Mouse (Mus musculus): ENCODE measurements around the gene Tarm1. TPM values are rescaled to one million over a fixed set of nuclear protein-coding genes. Genes with fewer than 3 reads are reported as not detected.

Tarm1 gene
- polyA plus RNA-seq, 1 experiment from 2014 or later, result not detected

- Histone ChIP-seq H3K4me1 (ENCODE audit: control insufficient read depth, insufficient read depth, low read length) (no peaks in the 10 kb centered on the region), H3K36me3 (ENCODE audit: control insufficient read depth, insufficient read depth, low read length) (no peaks in the 10 kb centered on the region), H3K27me3 (ENCODE audit: control insufficient read depth, insufficient read depth, low read length) (no peaks in the 10 kb centered on the region), H3K4me2 (ENCODE audit: low read depth, low read length) (no peak overlapping the region), H3K27ac (ENCODE audit: low read depth, low read length) (no peak overlapping the region), H3K4me3 (ENCODE audit: low read depth, low read length) (no peak overlapping the region), H3K9me3 (ENCODE audit: control insufficient read depth, low read length) (no peaks in the 10 kb centered on the region), H3K9ac (replicated peaks; ENCODE audit: low read depth, low read length) (no peak overlapping the region)
- no peak for ATAC-seq (ENCODE audit: low read depth)
- WGBS, result 80% methylated on average over 4 of the region's 4 CpGs
These were observed 55.4 kb downstream of the Tarm1 start for GRCm38 (mm10) chr7:3447026-3447425.

GRCm38 (mm10) chr7:3446584-3446983 is 55.8 kb downstream of the Tarm1 start:
- Histone ChIP-seq H3K9me3 (ENCODE audit: control insufficient read depth, low read length) (no peaks in the 10 kb centered on the region), H3K9ac (replicated peaks; ENCODE audit: low read depth, low read length) (no peak overlapping the region), H3K27ac (ENCODE audit: low read depth, low read length) (no peak overlapping the region), H3K4me3 (ENCODE audit: low read depth, low read length) (no peak overlapping the region), H3K4me2 (ENCODE audit: low read depth, low read length) (no peak overlapping the region), H3K36me3 (ENCODE audit: control insufficient read depth, insufficient read depth, low read length) (no peaks in the 10 kb centered on the region), H3K4me1 (ENCODE audit: control insufficient read depth, insufficient read depth, low read length) (no peaks in the 10 kb centered on the region), H3K27me3 (ENCODE audit: control insufficient read depth, insufficient read depth, low read length) (no peaks in the 10 kb centered on the region)
- ATAC-seq (ENCODE audit: low read depth), result no peak
- 89% methylated on average over 3 of the region's 3 CpGs for WGBS

GRCm38 (mm10) chr7:3444678-3445077 is 57.7 kb downstream of the Tarm1 start:
- H3K4me1 ChIP-seq (ENCODE audit: control insufficient read depth, insufficient read depth, low read length), result no peaks in the 10 kb centered on the region
- no peak overlapping the region for H3K27ac ChIP-seq (ENCODE audit: low read depth, low read length)
- H3K27me3 ChIP-seq (ENCODE audit: control insufficient read depth, insufficient read depth, low read length), result no peaks in the 10 kb centered on the region
- no peaks in the 10 kb centered on the region for H3K9me3 ChIP-seq (ENCODE audit: control insufficient read depth, low read length)
- no peak overlapping the region for H3K4me3 ChIP-seq (ENCODE audit: low read depth, low read length)
- no peaks in the 10 kb centered on the region for H3K36me3 ChIP-seq (ENCODE audit: control insufficient read depth, insufficient read depth, low read length)
- 87% methylated on average over 3 of the region's 3 CpGs for WGBS
- no peak for ATAC-seq (ENCODE audit: low read depth)
- no peak overlapping the region for H3K4me2 ChIP-seq (ENCODE audit: low read depth, low read length)
- H3K9ac ChIP-seq (replicated peaks; ENCODE audit: low read depth, low read length), result no peak overlapping the region

- H3K27ac ChIP-seq (ENCODE audit: low read depth, low read length), result no peak overlapping the region
- no peaks in the 10 kb centered on the region for H3K4me1 ChIP-seq (ENCODE audit: control insufficient read depth, insufficient read depth, low read length)
- H3K9me3 ChIP-seq (ENCODE audit: control insufficient read depth, low read length), result no peaks in the 10 kb centered on the region
- no peak for ATAC-seq (ENCODE audit: low read depth)
- no peak overlapping the region for H3K4me3 ChIP-seq (ENCODE audit: low read depth, low read length)
- no peaks in the 10 kb centered on the region for H3K27me3 ChIP-seq (ENCODE audit: control insufficient read depth, insufficient read depth, low read length)
- WGBS, result 83% methylated on average over 10 of the region's 10 CpGs
- H3K4me2 ChIP-seq (ENCODE audit: low read depth, low read length), result no peak overlapping the region
- H3K9ac ChIP-seq (replicated peaks; ENCODE audit: low read depth, low read length), result no peak overlapping the region
- H3K36me3 ChIP-seq (ENCODE audit: control insufficient read depth, insufficient read depth, low read length), result no peaks in the 10 kb centered on the region
These were observed 59.9 kb downstream of the Tarm1 start for GRCm38 (mm10) chr7:3442476-3443062.

- Histone ChIP-seq H3K27ac (ENCODE audit: low read depth, low read length) (no peak overlapping the region), H3K27me3 (ENCODE audit: control insufficient read depth, insufficient read depth, low read length) (no peaks in the 10 kb centered on the region), H3K4me2 (ENCODE audit: low read depth, low read length) (no peak overlapping the region), H3K9ac (replicated peaks; ENCODE audit: low read depth, low read length) (no peak overlapping the region), H3K4me1 (ENCODE audit: control insufficient read depth, insufficient read depth, low read length) (no peaks in the 10 kb centered on the region), H3K9me3 (ENCODE audit: control insufficient read depth, low read length) (no peaks in the 10 kb centered on the region), H3K4me3 (ENCODE audit: low read depth, low read length) (no peak overlapping the region), H3K36me3 (ENCODE audit: control insufficient read depth, insufficient read depth, low read length) (no peaks in the 10 kb centered on the region)
- WGBS, result 69% methylated on average over 8 of the region's 8 CpGs
- ATAC-seq (ENCODE audit: low read depth), result no peak
These were observed 61.9 kb downstream of the Tarm1 start for GRCm38 (mm10) chr7:3440526-3440925.

- Histone ChIP-seq H3K4me1 (ENCODE audit: control insufficient read depth, insufficient read depth, low read length) (no peaks in the 10 kb centered on the region), H3K36me3 (ENCODE audit: control insufficient read depth, insufficient read depth, low read length) (no peaks in the 10 kb centered on the region), H3K27ac (ENCODE audit: low read depth, low read length) (no peak overlapping the region), H3K9ac (replicated peaks; ENCODE audit: low read depth, low read length) (no peak overlapping the region), H3K4me3 (ENCODE audit: low read depth, low read length) (no peak overlapping the region), H3K4me2 (ENCODE audit: low read depth, low read length) (no peak overlapping the region), H3K9me3 (ENCODE audit: control insufficient read depth, low read length) (no peaks in the 10 kb centered on the region), H3K27me3 (ENCODE audit: control insufficient read depth, insufficient read depth, low read length) (no peaks in the 10 kb centered on the region)
- WGBS, result 93% methylated on average over 11 of the region's 11 CpGs
- no peak for ATAC-seq (ENCODE audit: low read depth)
These were observed 62.4 kb downstream of the Tarm1 start for GRCm38 (mm10) chr7:3439984-3440383.

- no peaks in the 10 kb centered on the region for H3K27me3 ChIP-seq (ENCODE audit: control insufficient read depth, insufficient read depth, low read length)
- 62% methylated on average over 5 of the region's 5 CpGs for WGBS
- H3K4me2 ChIP-seq (ENCODE audit: low read depth, low read length), result no peak overlapping the region
- H3K9me3 ChIP-seq (ENCODE audit: control insufficient read depth, low read length), result no peaks in the 10 kb centered on the region
- H3K9ac ChIP-seq (replicated peaks; ENCODE audit: low read depth, low read length), result no peak overlapping the region
- no peak overlapping the region for H3K27ac ChIP-seq (ENCODE audit: low read depth, low read length)
- no peaks in the 10 kb centered on the region for H3K36me3 ChIP-seq (ENCODE audit: control insufficient read depth, insufficient read depth, low read length)
- ATAC-seq (ENCODE audit: low read depth), result no peak
- H3K4me3 ChIP-seq (ENCODE audit: low read depth, low read length), result no peak overlapping the region
- H3K4me1 ChIP-seq (ENCODE audit: control insufficient read depth, insufficient read depth, low read length), result no peaks in the 10 kb centered on the region
These were observed 64.5 kb downstream of the Tarm1 start for GRCm38 (mm10) chr7:3437941-3438340.

Other genes with a start within 250 kb of the Tarm1 start
- gene Myadm, start 213.5 kb downstream of the Tarm1 start, polyA plus RNA-seq (2014; fragmentation: Nextera tagmentation; extraction: Ambion mirVana), result 39.2 and 52.5 TPM in 2 replicates
- 0.88 and 1.5 TPM in 2 replicates for gene Prkcg, start 213.4 kb downstream of the Tarm1 start, polyA plus RNA-seq (2014; fragmentation: Nextera tagmentation; extraction: Ambion mirVana)
- gene Cacng7, start 169.7 kb downstream of the Tarm1 start, polyA plus RNA-seq (2014; fragmentation: Nextera tagmentation; extraction: Ambion mirVana), result 4.2 and 5.1 TPM in 2 replicates
- 12.9 and 13.5 TPM in 2 replicates for gene Cacng8, start 111.9 kb downstream of the Tarm1 start, polyA plus RNA-seq (2014; fragmentation: Nextera tagmentation; extraction: Ambion mirVana)
- 0.29 TPM in 1 of 2 replicates, not detected in the other for gene Cacng6, start 78.4 kb downstream of the Tarm1 start, polyA plus RNA-seq (2014; fragmentation: Nextera tagmentation; extraction: Ambion mirVana)
- gene Oscar, start 113.5 kb upstream of the Tarm1 start, polyA plus RNA-seq (2014; fragmentation: Nextera tagmentation; extraction: Ambion mirVana), result 0.44 and 0.63 TPM in 2 replicates
- gene Ndufa3, start 114.7 kb upstream of the Tarm1 start, polyA plus RNA-seq (2014; fragmentation: Nextera tagmentation; extraction: Ambion mirVana), result 447 and 581 TPM in 2 replicates
- gene Tfpt, start 127.3 kb upstream of the Tarm1 start, polyA plus RNA-seq (2014; fragmentation: Nextera tagmentation; extraction: Ambion mirVana), result 31.7 and 37.7 TPM in 2 replicates
- 76.8 and 86.8 TPM in 2 replicates for gene Prpf31, start 127.4 kb upstream of the Tarm1 start, polyA plus RNA-seq (2014; fragmentation: Nextera tagmentation; extraction: Ambion mirVana)
- 40.5 and 47.7 TPM in 2 replicates for gene Cnot3, start 142.6 kb upstream of the Tarm1 start, polyA plus RNA-seq (2014; fragmentation: Nextera tagmentation; extraction: Ambion mirVana)
- 11.0 and 11.8 TPM in 2 replicates for gene Leng1, start 163.2 kb upstream of the Tarm1 start, polyA plus RNA-seq (2014; fragmentation: Nextera tagmentation; extraction: Ambion mirVana)
- 4.1 and 6.2 TPM in 2 replicates for gene Tmc4, start 174.9 kb upstream of the Tarm1 start, polyA plus RNA-seq (2014; fragmentation: Nextera tagmentation; extraction: Ambion mirVana)
- 255 and 265 TPM in 2 replicates for gene Tsen34, start 190.2 kb upstream of the Tarm1 start, polyA plus RNA-seq (2014; fragmentation: Nextera tagmentation; extraction: Ambion mirVana)
- gene Mboat7, start 190.9 kb upstream of the Tarm1 start, polyA plus RNA-seq (2014; fragmentation: Nextera tagmentation; extraction: Ambion mirVana), result 74.9 and 76.4 TPM in 2 replicates
- gene Rps9, start 201.4 kb upstream of the Tarm1 start, polyA plus RNA-seq (2014; fragmentation: Nextera tagmentation; extraction: Ambion mirVana), result 703 and 810 TPM in 2 replicates
- gene Pirb, start 217.8 kb upstream of the Tarm1 start, polyA plus RNA-seq (2014; fragmentation: Nextera tagmentation; extraction: Ambion mirVana), result 0.12 and 0.35 TPM in 2 replicates